Mouse (Mus musculus): ENCODE data around the gene Irx3.

The Irx3 gene

GRCm38 (mm10) chr8:91802401-91803322 lies 795 bp upstream of the Irx3 start:
- in situ Hi-C loops (cut with MboI, MseI) = loop anchor here (5.0 kb wide), 1 partner anchor 100 kb away; no protein-coding TSS in a partner anchor

GRCm38 (mm10) chr8:91801241-91801811 lies 541 bp downstream of the Irx3 start:
- in situ Hi-C loops (cut with MboI, MseI) = loop anchor here (5.0 kb wide), 1 partner anchor 101 kb away; no protein-coding TSS in a partner anchor

GRCm38 (mm10) chr8:91800523-91801240 lies 1.2 kb downstream of the Irx3 start:
- in situ Hi-C loops (cut with MboI, MseI) = loop anchor here (5.0 kb wide), 1 partner anchor 102 kb away; no protein-coding TSS in a partner anchor

- in situ Hi-C loops (cut with MboI, MseI) = loop anchor here (5.0 kb wide), 2 partner anchors 102 to 557 kb away; partner anchors contain the start of gene Irx5
Observed at GRCm38 (mm10) chr8:91799681-91800522, 2.0 kb downstream of the Irx3 start.

- in situ Hi-C loops (cut with MboI, MseI) = loop anchor here (5.0 kb wide), 1 partner anchor 558 kb away; the partner anchor contains the start of gene Irx5
Observed at GRCm38 (mm10) chr8:91799016-91799581, 2.8 kb downstream of the Irx3 start.

GRCm38 (mm10) chr8:91797626-91798271 lies 4.1 kb downstream of the Irx3 start:
- in situ Hi-C loops (cut with MboI, MseI) = loop anchor here (5.0 kb wide), 1 partner anchor 560 kb away; the partner anchor contains the start of gene Irx5

- in situ Hi-C loops (cut with MboI, MseI) = no loop called here
Observed at GRCm38 (mm10) chr8:91793846-91794245, 8.0 kb downstream of the Irx3 start.

GRCm38 (mm10) chr8:91787194-91787895 lies 14.5 kb downstream of the Irx3 start:
- in situ Hi-C loops (cut with MboI, MseI) = loop anchor here (10.0 kb wide), 1 partner anchor 263 kb away; no protein-coding TSS in a partner anchor

- in situ Hi-C loops (cut with MboI, MseI) = loop anchor here (10.0 kb wide), 1 partner anchor 258 kb away; no protein-coding TSS in a partner anchor
Observed at GRCm38 (mm10) chr8:91782940-91783339, 18.9 kb downstream of the Irx3 start.

- in situ Hi-C loops (cut with MboI, MseI) = loop anchor here (10.0 kb wide), 1 partner anchor 257 kb away; no protein-coding TSS in a partner anchor
Observed at GRCm38 (mm10) chr8:91782201-91782600, 19.7 kb downstream of the Irx3 start.

GRCm38 (mm10) chr8:91780648-91781047 lies 21.2 kb downstream of the Irx3 start:
- in situ Hi-C loops (cut with MboI, MseI) = loop anchor here (10.0 kb wide), 1 partner anchor 256 kb away; no protein-coding TSS in a partner anchor

- in situ Hi-C loops (cut with MboI, MseI) = no loop called here
Observed at GRCm38 (mm10) chr8:91768857-91769256, 33.0 kb downstream of the Irx3 start.

- in situ Hi-C loops (cut with MboI, MseI) = no loop called here
Observed at GRCm38 (mm10) chr8:91765411-91766034, 36.3 kb downstream of the Irx3 start.

- in situ Hi-C loops (cut with MboI, MseI) = no loop called here
Observed at GRCm38 (mm10) chr8:91755566-91755965, 46.3 kb downstream of the Irx3 start.

- in situ Hi-C loops (cut with MboI, MseI) = no loop called here
Observed at GRCm38 (mm10) chr8:91755062-91755461, 46.8 kb downstream of the Irx3 start.

- in situ Hi-C loops (cut with MboI, MseI) = no loop called here
Observed at GRCm38 (mm10) chr8:91750794-91751125, 51.1 kb downstream of the Irx3 start.

GRCm38 (mm10) chr8:91750096-91750793 lies 51.6 kb downstream of the Irx3 start:
- in situ Hi-C loops (cut with MboI, MseI) = no loop called here

GRCm38 (mm10) chr8:91749412-91749811 lies 52.5 kb downstream of the Irx3 start:
- in situ Hi-C loops (cut with MboI, MseI) = no loop called here
